Mouse (Mus musculus) frontal cortex, adult (tissue): ENCODE results near the gene Col12a1.

Experiments used
- ATAC-seq: cut with Nextera tagmentation; 2 replicates; pipeline ENCODE4 v1.9.2; 2017; ENCODE audit warnings: mild to moderate bottlenecking, moderate library complexity, mixed read lengths; ENCODE audit not compliant: low TSS enrichment

The Col12a1 gene

GRCm38 (mm10) chr9:79605722-79606121 is 112.9 kb downstream of the Col12a1 start:
- no peak for ATAC-seq

- ATAC-seq: no peak
Observed at GRCm38 (mm10) chr9:79604546-79604945, 114.1 kb downstream of the Col12a1 start.

GRCm38 (mm10) chr9:79603448-79603847 is 115.2 kb downstream of the Col12a1 start:
- ATAC-seq: no peak

GRCm38 (mm10) chr9:79600237-79600570 is 118.4 kb downstream of the Col12a1 start:
- ATAC-seq: no peak

GRCm38 (mm10) chr9:79599395-79600236 is 119.0 kb downstream of the Col12a1 start:
- no peak for ATAC-seq

- no peak for ATAC-seq
Observed at GRCm38 (mm10) chr9:79598578-79598977, 120.1 kb downstream of the Col12a1 start.

GRCm38 (mm10) chr9:79586415-79587195 is 132.0 kb downstream of the Col12a1 start:
- ATAC-seq: peak; percentile 90

GRCm38 (mm10) chr9:79566838-79567237 is 151.8 kb downstream of the Col12a1 start:
- peak; percentile 95 for ATAC-seq

GRCm38 (mm10) chr9:79553297-79553696 is 165.3 kb downstream of the Col12a1 start:
- peak; percentile 99 for ATAC-seq
